Mouse (Mus musculus): ENCODE measurements around the gene Rab21.

DNA sequence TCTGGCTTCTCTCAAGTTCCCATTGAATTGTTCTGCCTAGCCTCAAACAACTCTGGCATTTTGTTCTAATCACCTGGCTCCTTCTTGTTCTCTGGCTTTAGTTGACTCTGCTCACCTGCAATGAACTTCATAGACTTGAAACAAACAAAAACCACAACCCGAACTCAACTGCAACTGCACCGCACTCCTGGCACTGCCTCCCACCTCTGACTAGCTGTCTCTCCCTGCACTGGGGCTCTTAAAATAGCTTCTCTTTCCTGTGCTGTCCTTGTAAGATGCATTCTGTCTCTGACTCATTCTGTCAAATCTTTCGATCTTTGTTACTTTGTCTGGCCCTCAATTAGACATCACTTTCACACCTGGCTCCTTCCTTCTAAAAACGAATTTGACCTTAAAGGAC lies 47.8 kb upstream of the Rab21 start:
- TF ChIP-seq GATA1 (IDR thresholded peaks at IDR 0.05; ENCODE audit: borderline replicate concordance, low read length) (no peak), FLI1 (IDR thresholded peaks at IDR 0.05; ENCODE audit: low read length) (no peak)
